Mouse (Mus musculus): ENCODE results near the gene Chst11.

DNA sequence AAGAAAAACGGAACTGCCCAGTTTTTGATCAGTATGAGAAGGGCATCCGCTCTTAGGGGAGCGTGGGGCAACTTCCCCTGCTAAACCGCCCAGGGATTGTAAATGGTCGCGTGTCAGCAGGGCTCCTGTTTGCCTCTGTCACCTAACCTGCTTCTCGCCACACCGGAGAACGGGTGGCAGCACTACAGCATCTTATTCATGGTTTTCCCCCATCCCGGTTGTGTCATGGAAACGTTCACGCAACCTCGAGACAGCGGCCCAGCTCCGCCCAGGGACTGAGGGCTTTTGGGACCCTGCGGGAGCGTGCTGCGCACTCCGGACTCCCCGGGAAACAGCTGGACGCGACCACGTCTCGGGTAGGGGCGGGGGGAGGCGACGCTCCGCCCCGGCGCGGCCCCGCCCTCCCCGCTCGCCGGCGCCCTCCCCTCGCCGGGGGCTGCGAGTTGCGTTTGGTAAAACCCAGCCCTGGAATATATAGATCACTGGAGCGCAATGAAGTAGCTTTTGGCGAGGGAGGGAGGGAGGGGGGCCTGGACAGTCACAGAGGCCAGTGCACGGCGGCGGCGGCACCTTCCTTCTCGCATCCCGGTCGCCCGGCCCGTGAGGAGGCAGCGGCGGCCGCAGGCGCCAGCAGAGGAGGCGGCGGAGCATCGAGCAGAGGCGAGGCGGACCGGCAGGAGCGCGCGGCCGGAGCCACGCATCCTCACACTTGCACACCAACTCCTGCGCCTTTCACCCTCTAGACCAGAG lies at the start of gene Chst11:
- TF ChIP-seq CTCF (IDR thresholded peaks at IDR 0.05; ENCODE audit: low read depth, low read length) (no peak), POLR2A (IDR thresholded peaks at IDR 0.05; ENCODE audit: extremely low read depth, insufficient read depth, low read length) (no peak)

Measured in liver, adult 2 months (tissue).